Mouse (Mus musculus) MEL (cell line): Measurements from ENCODE around the gene Bpgm. TPM values are rescaled to one million over a fixed set of nuclear protein-coding genes. Genes with fewer than 3 reads are reported as not detected.

Experiments
- DNase-seq: peaks from one replicate; pipeline ENCODE4 v3.0.0; 2011; ENCODE audit warnings: low read depth, low spot score
- H3K27ac ChIP-seq: 2 replicates; pipeline ENCODE4 v1.5.1; 2012; ENCODE audit warnings: low read depth, mild to moderate bottlenecking, control low read depth, low read length, moderate library complexity; ENCODE audit not compliant: control insufficient read depth
- H3K27me3 ChIP-seq, 2 experiments: fragments of 150-350 bp in 1 of 2; sonication (generic) in 1 of 2; 2 replicates each; pipeline ENCODE4 v1.6.1; 2012; ENCODE audit warnings: low read length in 2 of 2, mild to moderate bottlenecking in 2 of 2, improper control_type of control experiment in 1 of 2, moderate library complexity in 1 of 2; ENCODE audit not compliant: insufficient read depth in 2 of 2, control insufficient read depth in 1 of 2
- H3K36me3 ChIP-seq, 2 experiments: 2 replicates each; pipeline ENCODE4 v1.6.1; 2012 to 2014; ENCODE audit warnings: low read length in 2 of 2, improper control_type of control experiment in 1 of 2, inconsistent platforms in 1 of 2, mild to moderate bottlenecking in 1 of 2; ENCODE audit not compliant: insufficient read depth in 2 of 2, control insufficient read depth in 1 of 2
- H3K4me1 ChIP-seq, 2 experiments: fragments of 150-350 bp in 1 of 2; sonication (generic) in 1 of 2; 2 replicates each; pipeline ENCODE4 v1.6.1; 2012; ENCODE audit warnings: low read length in 2 of 2, improper control_type of control experiment in 1 of 2, mild to moderate bottlenecking in 1 of 2; ENCODE audit not compliant: insufficient read depth in 2 of 2, control insufficient read depth in 1 of 2
- H3K4me3 ChIP-seq, 2 experiments: fragments of 150-350 bp in 1 of 2; sonication (generic) in 1 of 2; 2 replicates each; pipeline ENCODE4 v1.5.1; 2012; ENCODE audit warnings: low read depth in 2 of 2, low read length in 2 of 2, mild to moderate bottlenecking in 2 of 2, moderate library complexity in 2 of 2, control low read depth in 1 of 2, improper control_type of control experiment in 1 of 2; ENCODE audit not compliant: control insufficient read depth in 1 of 2, insufficient read depth in 1 of 2
- H3K79me2 ChIP-seq: 2 replicates; pipeline ENCODE4 v1.6.1; 2012; ENCODE audit warnings: mild to moderate bottlenecking, low read length, moderate library complexity; ENCODE audit not compliant: control insufficient read depth, poor library complexity, insufficient read depth
- H3K9ac ChIP-seq: 2 replicates; pipeline ENCODE4 v1.6.1; 2012; ENCODE audit warnings: low read depth, mild to moderate bottlenecking, control low read depth, low read length, moderate library complexity; ENCODE audit not compliant: control insufficient read depth, poor library complexity, severe bottlenecking
- H3K9me3 ChIP-seq: fragments of 150-350 bp; sonication (generic); replicated peaks from 2 replicates; pipeline ENCODE4 v1.6.1; 2012; ENCODE audit warnings: mild to moderate bottlenecking, low read length, improper control_type of control experiment, moderate library complexity; ENCODE audit not compliant: insufficient read depth
- BHLHE40 ChIP-seq: IDR thresholded peaks from 2 replicates; pipeline ENCODE4 v1.6.1; 2012; ENCODE audit warnings: low read depth, mild to moderate bottlenecking, inconsistent platforms, low read length, improper control_type of control experiment, borderline replicate concordance
- CHD2 ChIP-seq: IDR thresholded peaks from 2 replicates; pipeline ENCODE4 v1.6.1; 2011; ENCODE audit warnings: low read length, improper control_type of control experiment
- CTCF ChIP-seq, 3 experiments: IDR thresholded peaks in 2 of 3; conservative IDR thresholded peaks in 1 of 3; 2 replicates each; pipeline ENCODE4 v1.5.1; 2011 to 2012; ENCODE audit warnings: low read length in 3 of 3, low read depth in 2 of 3, mild to moderate bottlenecking in 2 of 3, improper control_type of control experiment in 1 of 3, inconsistent platforms in 1 of 3, mixed read lengths in 1 of 3, moderate library complexity in 1 of 3; ENCODE audit not compliant: control insufficient read depth in 1 of 3, insufficient read depth in 1 of 3, poor library complexity in 1 of 3, severe bottlenecking in 1 of 3
- E2F4 ChIP-seq: IDR thresholded peaks from 2 replicates; pipeline ENCODE4 v1.6.1; 2011; ENCODE audit warnings: low read depth, low read length, improper control_type of control experiment, borderline replicate concordance
- ELF1 ChIP-seq: IDR thresholded peaks from 2 replicates; pipeline ENCODE4 v1.6.1; 2014; ENCODE audit warnings: low read depth, mild to moderate bottlenecking, inconsistent platforms, low read length, improper control_type of control experiment, moderate library complexity
- ETS1 ChIP-seq: IDR thresholded peaks from 2 replicates; pipeline ENCODE4 v1.6.1; 2012; ENCODE audit warnings: low read depth, mild to moderate bottlenecking, inconsistent platforms, low read length, improper control_type of control experiment, moderate library complexity
- GABPA ChIP-seq: IDR thresholded peaks from 2 replicates; pipeline ENCODE4 v1.6.1; 2012; ENCODE audit warnings: low read depth, mild to moderate bottlenecking, inconsistent platforms, low read length, improper control_type of control experiment, moderate library complexity
- HCFC1 ChIP-seq: IDR thresholded peaks from 2 replicates; pipeline ENCODE4 v1.6.1; 2012; ENCODE audit warnings: low read depth, mild to moderate bottlenecking, inconsistent platforms, low read length, improper control_type of control experiment, moderate library complexity
- KAT2A ChIP-seq: conservative IDR thresholded peaks from 2 replicates; pipeline ENCODE4 v1.6.1; 2012; ENCODE audit warnings: low read depth, low read length, improper control_type of control experiment, inconsistent platforms
- MAFK ChIP-seq: IDR thresholded peaks from 2 replicates; pipeline ENCODE4 v1.6.1; 2011; ENCODE audit warnings: low read depth, mild to moderate bottlenecking, low read length, improper control_type of control experiment, borderline replicate concordance
- MAX ChIP-seq: IDR thresholded peaks from 2 replicates; pipeline ENCODE4 v1.6.1; 2011; ENCODE audit warnings: low read length, improper control_type of control experiment
- MAZ ChIP-seq: IDR thresholded peaks from 2 replicates; pipeline ENCODE4 v1.6.1; 2012; ENCODE audit warnings: low read depth, mild to moderate bottlenecking, inconsistent platforms, low read length, improper control_type of control experiment
- MXI1 ChIP-seq: IDR thresholded peaks from 2 replicates; pipeline ENCODE4 v1.6.1; 2011; ENCODE audit warnings: mild to moderate bottlenecking, low read depth, low read length, improper control_type of control experiment
- MYB ChIP-seq: IDR thresholded peaks from 2 replicates; pipeline ENCODE4 v1.6.1; 2011; ENCODE audit warnings: mild to moderate bottlenecking, low read depth, low read length, improper control_type of control experiment
- MYC ChIP-seq: IDR thresholded peaks from 2 replicates; pipeline ENCODE4 v1.6.1; 2011; ENCODE audit warnings: low read depth, mild to moderate bottlenecking, low read length, improper control_type of control experiment, moderate library complexity
- NRF1 ChIP-seq: IDR thresholded peaks from 2 replicates; pipeline ENCODE4 v1.6.1; 2014; ENCODE audit warnings: low read depth, mild to moderate bottlenecking, inconsistent platforms, low read length, improper control_type of control experiment, moderate library complexity; ENCODE audit not compliant: poor library complexity, insufficient read depth, severe bottlenecking
- POLR2A ChIP-seq, 2 experiments: IDR thresholded peaks; 2 replicates each; pipeline ENCODE4 v1.6.1; 2011 to 2012; ENCODE audit warnings: low read length in 2 of 2, mild to moderate bottlenecking in 2 of 2, control low read depth in 1 of 2, improper control_type of control experiment in 1 of 2, low read depth in 1 of 2, moderate library complexity in 1 of 2; ENCODE audit not compliant: control insufficient read depth in 1 of 2, insufficient read depth in 1 of 2, poor library complexity in 1 of 2
- POLR2AphosphoS2 ChIP-seq: IDR thresholded peaks from 2 replicates; pipeline ENCODE4 v1.6.1; 2011; ENCODE audit warnings: low read length, improper control_type of control experiment
- POLR2AphosphoS5 ChIP-seq: IDR thresholded peaks from 2 replicates; pipeline ENCODE4 v1.6.1; 2012; ENCODE audit warnings: low read depth, borderline replicate concordance, mild to moderate bottlenecking, inconsistent platforms, low read length, moderate library complexity, mixed read lengths
- RAD21 ChIP-seq: IDR thresholded peaks from 2 replicates; pipeline ENCODE4 v1.6.1; 2011; ENCODE audit warnings: mild to moderate bottlenecking, low read depth, low read length, improper control_type of control experiment
- RCOR1 ChIP-seq: IDR thresholded peaks from 2 replicates; pipeline ENCODE4 v1.6.1; 2012; ENCODE audit warnings: low read depth, mild to moderate bottlenecking, inconsistent platforms, low read length, improper control_type of control experiment
- SIN3A ChIP-seq: IDR thresholded peaks from 2 replicates; pipeline ENCODE4 v1.6.1; 2012; ENCODE audit warnings: low read length, improper control_type of control experiment, inconsistent platforms
- TAL1 ChIP-seq: IDR thresholded peaks from 2 replicates; pipeline ENCODE4 v1.6.1; 2012; ENCODE audit warnings: mild to moderate bottlenecking, inconsistent platforms, low read length, moderate library complexity, mixed read lengths
- TBP ChIP-seq: IDR thresholded peaks from 2 replicates; pipeline ENCODE4 v1.8.0; 2011; ENCODE audit warnings: low read depth, low read length, improper control_type of control experiment
- UBTF ChIP-seq: IDR thresholded peaks from 2 replicates; pipeline ENCODE4 v1.6.1; 2012; ENCODE audit warnings: low read depth, mild to moderate bottlenecking, inconsistent platforms, low read length, improper control_type of control experiment, moderate library complexity, borderline replicate concordance; ENCODE audit not compliant: insufficient read depth
- ZKSCAN1 ChIP-seq: IDR thresholded peaks from 2 replicates; pipeline ENCODE4 v1.6.1; 2012; ENCODE audit warnings: low read depth, mild to moderate bottlenecking, inconsistent platforms, low read length, improper control_type of control experiment, moderate library complexity
- ZMIZ1 ChIP-seq: IDR thresholded peaks from 2 replicates; pipeline ENCODE4 v1.6.1; 2012; ENCODE audit warnings: low read depth, mild to moderate bottlenecking, inconsistent platforms, low read length, improper control_type of control experiment, moderate library complexity
- ZNF384 ChIP-seq: IDR thresholded peaks from 2 replicates; pipeline ENCODE4 v1.6.1; 2012; ENCODE audit warnings: low read depth, mild to moderate bottlenecking, inconsistent platforms, low read length, improper control_type of control experiment
- polyA plus RNA-seq, 2 experiments: library from polyadenylated mRNA; stranded (reverse) in 1 of 2; unstranded in 1 of 2; fragments of >175 nt in 1 of 2; fragments of >200 nt in 1 of 2; gene quantifications; 2 replicates each; pipeline versions ENCODE4 v1.2.1 to v1.2.4; 2012; ENCODE audit warnings: low replicate concordance in 2 of 2, low read depth in 1 of 2; ENCODE audit not compliant: insufficient read length in 2 of 2, insufficient read depth in 1 of 2, missing spikeins in 1 of 2
- total RNA-seq: library from RNA; depleted of rRNA; stranded (reverse); fragments of 300-350 nt; gene quantifications from 2 replicates; pipeline ENCODE4 v1.2.3, GENCODE M21; 2012

Gene Bpgm
- total and polyA plus RNA-seq, 3 experiments: 11.1 to 14.1 TPM; not detected in 1

GRCm38 (mm10) chr6:34533055-34533454, 57.0 kb downstream of the Bpgm start:
- H3K9ac ChIP-seq: no peak overlapping the region
- H3K27ac ChIP-seq: no peak overlapping the region
- H3K36me3 ChIP-seq: no peaks in the 10 kb centered on the region
- no peak overlapping the region for H3K4me3 ChIP-seq
- no peak for DNase-seq
- peaks cover 0 to 16% of the 10 kb centered on the region in 2 experiments; a peak in 3 of 4 replicates for H3K27me3 ChIP-seq
- no peaks in the 10 kb centered on the region for H3K9me3 ChIP-seq
- TF ChIP-seq MYC (no peak), MAX (no peak), MAFK (no peak), POLR2AphosphoS5 (no peak), MYB (no peak), MXI1 (no peak), HCFC1 (no peak), UBTF (no peak), ZKSCAN1 (no peak), KAT2A (no peak)
- no peaks in the 10 kb centered on the region for H3K79me2 ChIP-seq
- H3K4me1 ChIP-seq: no peaks in the 10 kb centered on the region

GRCm38 (mm10) chr6:34533896-34534295, 57.9 kb downstream of the Bpgm start:
- no peak overlapping the region for H3K4me3 ChIP-seq
- no peak overlapping the region for H3K27ac ChIP-seq

GRCm38 (mm10) chr6:34542866-34543265, 66.9 kb downstream of the Bpgm start:
- Histone ChIP-seq H3K4me1 (no peaks in the 10 kb centered on the region), H3K4me3 (no peak overlapping the region), H3K27ac (no peak overlapping the region), H3K36me3 (no peaks in the 10 kb centered on the region), H3K9me3 (no peaks in the 10 kb centered on the region), H3K9ac (no peak overlapping the region), H3K79me2 (no peaks in the 10 kb centered on the region), H3K27me3 (peaks cover 3 to 8% of the 10 kb centered on the region in 2 experiments)
- no peak for DNase-seq
- TF ChIP-seq MYC (no peak), BHLHE40 (no peak), ETS1 (no peak), E2F4 (no peak), UBTF (no peak), GABPA (no peak), SIN3A (no peak), HCFC1 (no peak), POLR2AphosphoS5 (no peak), NRF1 (no peak), MAFK (no peak), POLR2A (IDR thresholded peaks at IDR 0.05; ENCODE audit: control insufficient read depth in 1 of 2, insufficient read depth in 1 of 2, low read depth in 1 of 2, low read length in 2 of 2, poor library complexity in 1 of 2) (no peak), RCOR1 (no peak), RAD21 (no peak), CTCF (IDR thresholded peaks at IDR 0.05 in 2 of 3, conservative IDR thresholded peaks at IDR 0.05 in 1 of 3; ENCODE audit: control insufficient read depth in 1 of 3, insufficient read depth in 1 of 3, low read depth in 2 of 3, low read length in 3 of 3, poor library complexity in 1 of 3, severe bottlenecking in 1 of 3) (no peak), TBP (no peak), CHD2 (no peak)

More at GRCm38 (mm10) chr6:34533896-34534295, 57.9 kb downstream of the Bpgm start:
- H3K36me3 ChIP-seq: no peaks in the 10 kb centered on the region
- no peaks in the 10 kb centered on the region for H3K79me2 ChIP-seq
- H3K9ac ChIP-seq: no peak overlapping the region
- no peak for DNase-seq
- no peaks in the 10 kb centered on the region for H3K4me1 ChIP-seq
- peaks cover 0 to 16% of the 10 kb centered on the region in 2 experiments; a peak in 3 of 4 replicates for H3K27me3 ChIP-seq
- TF ChIP-seq POLR2AphosphoS2 (no peak), RCOR1 (no peak), NRF1 (no peak), ELF1 (no peak), ZNF384 (no peak), ZMIZ1 (no peak), GABPA (no peak), MAZ (no peak), CTCF (IDR thresholded peaks at IDR 0.05 in 2 of 3, conservative IDR thresholded peaks at IDR 0.05 in 1 of 3; ENCODE audit: control insufficient read depth in 1 of 3, insufficient read depth in 1 of 3, low read depth in 2 of 3, low read length in 3 of 3, poor library complexity in 1 of 3, severe bottlenecking in 1 of 3) (no peak), TAL1 (no peak)
- H3K9me3 ChIP-seq: no peaks in the 10 kb centered on the region
